Mouse (Mus musculus) limb, embryonic 12.5 days (tissue): ENCODE measurements around the gene Smad3. TPM values are rescaled to one million over a fixed set of nuclear protein-coding genes. Genes with fewer than 3 reads are reported as not detected.

ENCODE experiments used
- ATAC-seq: fragments of 200-750 bp; cut with Nextera tagmentation; 2 replicates; pipeline ENCODE4 v1.8.0; 2017; ENCODE audit warnings: low read depth, moderate TSS enrichment; ENCODE audit not compliant: insufficient number of reproducible peaks, insufficient read depth, low FRiP score, low TSS enrichment
- H3K27ac ChIP-seq: fragments of 300-500 bp; sonication (generic); 2 replicates; pipeline ENCODE4 v1.5.1; 2016; ENCODE audit warnings: mild to moderate bottlenecking, moderate library complexity
- H3K27me3 ChIP-seq: fragments of 300-500 bp; sonication (generic); 2 replicates; pipeline ENCODE4 v1.6.1; 2016; ENCODE audit warnings: mild to moderate bottlenecking, moderate library complexity
- H3K36me3 ChIP-seq: fragments of 300-500 bp; sonication (generic); 2 replicates; pipeline ENCODE4 v1.6.1; 2016; ENCODE audit warnings: mild to moderate bottlenecking, moderate library complexity
- H3K4me1 ChIP-seq: fragments of 300-500 bp; sonication (generic); replicated peaks from 2 replicates; pipeline ENCODE4 v1.6.1; 2016
- H3K4me2 ChIP-seq: fragments of 300-500 bp; sonication (generic); 2 replicates; pipeline ENCODE4 v1.6.1; 2016; ENCODE audit warnings: mild to moderate bottlenecking, moderate library complexity
- H3K4me3 ChIP-seq: fragments of 300-500 bp; sonication (generic); replicated peaks from 2 replicates; pipeline ENCODE4 v1.5.1; 2016; ENCODE audit warnings: mild to moderate bottlenecking
- H3K9ac ChIP-seq: fragments of 300-500 bp; sonication (generic); replicated peaks from 2 replicates; pipeline ENCODE4 v1.6.1; 2016; ENCODE audit warnings: mild to moderate bottlenecking, moderate library complexity
- H3K9me3 ChIP-seq: fragments of 300-500 bp; sonication (generic); 2 replicates; pipeline ENCODE4 v1.6.1; 2016; ENCODE audit warnings: mild to moderate bottlenecking, moderate library complexity
- WGBS: fragments of 180-500 bp; shearing (Covaris S2); methylation state at CpG from one replicate; pipeline ENCODE4 v1.1.7; 2016; 5-methylcytosine and 5-hydroxymethylcytosine counted together
- polyA plus RNA-seq: library from polyadenylated mRNA; unstranded; fragments of >200 nt; fragmentation: Nextera tagmentation; extraction: Ambion mirVana; gene quantifications from 2 replicates; pipeline ENCODE4 v1.2.1, GENCODE M21; 2016

The Smad3 gene
- polyA plus RNA-seq, 1 experiment from 2014 or later, result 39.9 TPM

GRCm38 (mm10) chr9:63734261-63734660 lies 23.5 kb downstream of the Smad3 start:
- Histone ChIP-seq H3K27me3 (no peaks in the 10 kb centered on the region), H3K36me3 (peaks cover 3% of the 10 kb centered on the region), H3K9ac (no peak overlapping the region), H3K27ac (no peak overlapping the region), H3K4me2 (no peak overlapping the region), H3K4me1 (peaks cover 71% of the 10 kb centered on the region), H3K9me3 (no peaks in the 10 kb centered on the region), H3K4me3 (no peak overlapping the region)
- ATAC-seq, result no peak
- 84% methylated on average over 8 of the region's 8 CpGs for WGBS

DNA sequence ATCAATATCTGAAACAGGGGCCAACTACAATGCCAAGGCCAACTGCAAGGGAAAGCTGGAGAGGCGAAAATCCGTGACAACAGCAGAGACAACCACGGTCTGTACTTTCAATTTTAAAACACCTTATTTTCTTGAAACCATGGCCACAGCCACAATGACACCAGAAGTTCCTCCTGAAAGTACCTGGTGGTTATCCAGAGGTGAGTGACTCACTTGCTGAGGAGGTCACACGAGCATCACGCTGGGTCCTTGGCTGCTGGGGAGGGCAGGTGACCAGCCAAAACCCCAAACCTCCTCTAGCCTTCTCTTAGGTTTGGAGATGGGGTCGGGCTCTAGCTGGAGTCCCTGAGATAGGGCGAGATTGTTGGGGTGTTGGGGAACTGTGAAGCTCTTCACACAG lies 25.1 kb downstream of the Smad3 start:
- Histone ChIP-seq H3K27ac (no peak overlapping the region), H3K4me3 (no peak overlapping the region), H3K4me1 (peaks cover 69% of the 10 kb centered on the region), H3K27me3 (no peaks in the 10 kb centered on the region), H3K36me3 (peaks cover 7% of the 10 kb centered on the region; the same call in 1 of the 2 replicates), H3K9ac (no peak overlapping the region), H3K4me2 (no peak overlapping the region), H3K9me3 (no peaks in the 10 kb centered on the region)
- ATAC-seq, result no peak
- 91% methylated on average over 7 of the region's 7 CpGs for WGBS

DNA sequence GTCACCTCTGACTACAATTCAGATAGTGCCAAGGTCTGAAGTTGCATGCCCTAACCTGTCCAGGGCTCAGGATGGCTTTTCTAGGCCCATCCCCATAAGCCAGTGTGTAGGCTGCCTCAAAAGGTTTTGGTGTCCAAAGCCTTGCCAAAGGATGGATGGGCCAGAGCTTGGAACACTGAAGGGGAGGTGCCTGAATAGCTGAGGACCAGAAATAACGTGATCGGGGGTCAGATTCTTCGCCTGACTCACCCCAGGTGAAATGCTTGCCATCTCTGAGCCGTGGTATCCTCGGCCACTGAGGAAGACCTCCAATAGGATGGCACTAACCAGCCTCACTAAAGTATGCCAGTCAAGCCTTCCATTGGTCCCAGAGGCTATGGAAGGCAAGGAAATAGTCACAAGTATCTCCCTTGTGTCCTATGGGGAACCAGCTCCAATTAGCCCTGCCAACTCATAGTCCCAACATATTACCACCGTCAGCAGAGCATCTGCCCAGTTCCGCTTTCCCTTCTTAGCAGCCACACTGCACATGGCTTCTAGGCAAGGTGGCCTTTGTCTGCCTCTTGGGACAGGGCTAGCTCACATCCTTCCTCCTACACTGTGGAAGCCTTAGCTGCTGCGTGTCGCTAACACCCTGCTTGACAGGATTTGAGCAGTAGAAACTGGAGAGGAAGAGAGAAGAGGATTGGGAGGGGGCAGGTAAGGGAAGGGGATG lies 26.5 kb downstream of the Smad3 start:
- H3K27me3 ChIP-seq, result no peaks in the 10 kb centered on the region
- WGBS, result 77% methylated on average over 9 of the region's 9 CpGs
- no peak overlapping the region for H3K27ac ChIP-seq
- no peak overlapping the region for H3K4me2 ChIP-seq
- H3K9ac ChIP-seq, result no peak overlapping the region
- H3K4me1 ChIP-seq, result peaks cover 69% of the 10 kb centered on the region
- H3K36me3 ChIP-seq, result peaks cover 12% of the 10 kb centered on the region; the same call in 1 of the 2 replicates
- H3K9me3 ChIP-seq, result no peaks in the 10 kb centered on the region
- ATAC-seq, result no peak
- H3K4me3 ChIP-seq, result no peak overlapping the region

DNA sequence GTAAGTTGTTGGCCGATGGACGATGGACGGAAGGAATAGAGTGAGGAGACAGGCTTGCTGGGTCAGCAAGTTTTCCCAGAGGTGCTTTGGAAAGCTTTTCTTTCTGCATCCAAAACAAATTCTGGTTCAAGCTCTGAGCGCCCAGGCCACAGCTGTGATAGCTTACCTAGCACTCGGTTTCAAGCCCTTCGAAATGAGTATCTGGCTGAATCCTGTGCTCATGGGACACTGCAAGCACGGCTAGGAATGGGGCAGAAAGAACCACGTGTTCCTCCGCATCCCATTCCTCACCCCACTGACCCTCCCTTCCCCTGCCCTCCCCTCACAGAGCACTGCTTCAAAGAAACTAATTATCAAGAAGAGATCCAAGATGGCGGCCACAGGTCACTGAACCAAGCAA lies 28.8 kb downstream of the Smad3 start:
- Histone ChIP-seq H3K4me1 (peaks cover 55% of the 10 kb centered on the region), H3K27ac (no peak overlapping the region)

DNA sequence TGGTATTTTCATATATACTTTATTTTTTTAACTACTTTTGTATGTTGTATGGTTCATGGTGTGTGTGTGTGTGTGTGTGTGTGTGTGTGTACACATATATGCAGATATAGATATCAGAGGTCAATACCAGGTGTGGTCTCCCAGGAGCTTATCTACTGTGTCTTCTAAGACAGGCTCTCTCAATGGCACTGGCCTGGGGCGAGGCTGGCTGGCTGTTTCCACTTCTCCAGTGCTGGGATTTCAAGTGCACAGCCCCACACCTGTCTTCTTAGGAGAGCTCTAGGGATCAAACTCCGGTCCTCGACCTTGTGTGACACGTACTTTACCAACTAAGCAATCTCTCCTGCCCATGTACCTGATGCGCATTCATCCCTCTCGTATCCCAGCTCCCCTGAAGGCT lies 30.7 kb downstream of the Smad3 start:
- Histone ChIP-seq H3K4me1 (peaks cover 47% of the 10 kb centered on the region), H3K27me3 (no peaks in the 10 kb centered on the region), H3K9me3 (no peaks in the 10 kb centered on the region), H3K4me2 (no peak overlapping the region), H3K36me3 (peaks cover 16% of the 10 kb centered on the region; the same call in 1 of the 2 replicates), H3K4me3 (no peak overlapping the region), H3K27ac (no peak overlapping the region), H3K9ac (no peak overlapping the region)
- ATAC-seq, result no peak
- 85% methylated on average over 6 of the region's 6 CpGs for WGBS

More for the DNA sequence above, 28.8 kb downstream of the Smad3 start:
- 83% methylated on average over 10 of the region's 10 CpGs for WGBS
- H3K27me3 ChIP-seq, result no peaks in the 10 kb centered on the region
- no peak overlapping the region for H3K4me2 ChIP-seq
- peaks cover 16% of the 10 kb centered on the region; the same call in 1 of the 2 replicates for H3K36me3 ChIP-seq
- no peak overlapping the region for H3K4me3 ChIP-seq
- H3K9me3 ChIP-seq, result no peaks in the 10 kb centered on the region
- no peak for ATAC-seq
- no peak overlapping the region for H3K9ac ChIP-seq

DNA sequence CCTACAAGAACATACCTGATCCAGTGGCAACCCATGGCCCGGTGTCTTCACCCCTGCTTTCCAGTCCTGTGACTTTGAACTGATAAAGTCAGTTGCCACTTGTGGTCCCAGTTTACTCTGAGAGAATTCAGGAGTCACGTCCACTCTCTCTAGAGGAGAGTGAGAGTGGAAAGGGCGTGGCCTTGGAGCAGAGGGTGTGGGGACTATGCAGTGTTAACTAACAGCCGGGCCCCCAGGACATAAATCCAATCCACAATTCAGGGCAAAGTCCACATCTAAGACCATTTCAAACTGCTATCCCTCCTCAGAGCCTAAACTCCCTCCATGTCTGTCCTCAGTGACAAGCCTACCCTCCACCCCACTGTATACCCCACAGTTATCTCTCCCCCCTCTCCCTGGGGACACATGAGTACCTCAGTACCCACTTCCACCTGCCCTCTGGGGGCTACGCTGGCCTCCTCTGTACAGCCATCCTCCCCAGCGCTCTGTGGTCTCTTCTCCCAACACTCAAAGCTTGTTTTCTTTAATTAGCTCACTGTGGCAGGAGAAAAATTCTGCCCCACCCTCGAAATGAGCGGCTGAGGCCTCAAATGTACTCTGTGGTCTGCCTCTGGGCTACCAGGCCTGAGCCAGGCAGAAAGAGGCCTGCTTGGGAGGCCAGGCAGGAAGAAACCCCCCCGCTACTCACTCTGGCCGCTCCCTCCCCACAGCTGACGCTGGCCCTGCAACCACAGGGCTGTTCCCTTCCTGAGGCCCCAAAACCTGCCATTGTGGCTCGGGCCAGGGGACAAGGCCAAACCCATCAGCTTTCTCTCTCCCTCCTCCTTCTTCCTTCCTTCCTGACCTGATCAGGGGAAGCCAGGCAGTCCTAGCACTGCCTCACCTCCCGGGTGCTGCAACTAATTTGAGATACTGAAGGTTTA lies 31.4 kb downstream of the Smad3 start:
- peak; percentile 50; the same call in 1 of the 2 replicates for ATAC-seq
- Histone ChIP-seq H3K36me3 (peaks cover 16% of the 10 kb centered on the region; the same call in 1 of the 2 replicates), H3K4me2 (no peak overlapping the region), H3K27ac (peak overlapping the region; percentile 66), H3K4me3 (no peak overlapping the region), H3K9ac (no peak overlapping the region), H3K4me1 (peaks cover 46% of the 10 kb centered on the region), H3K27me3 (no peaks in the 10 kb centered on the region), H3K9me3 (no peaks in the 10 kb centered on the region)
- 52% methylated on average over 13 of the region's 13 CpGs for WGBS

- Histone ChIP-seq H3K27ac (no peak overlapping the region), H3K4me2 (no peak overlapping the region), H3K4me1 (peaks cover 41% of the 10 kb centered on the region), H3K27me3 (no peaks in the 10 kb centered on the region), H3K9me3 (no peaks in the 10 kb centered on the region), H3K36me3 (peaks cover 18% of the 10 kb centered on the region; the same call in 1 of the 2 replicates), H3K9ac (no peak overlapping the region), H3K4me3 (no peak overlapping the region)
- 74% methylated on average over 5 of the region's 5 CpGs for WGBS
- no peak for ATAC-seq
Measured at GRCm38 (mm10) chr9:63724750-63725149, 33.0 kb downstream of the Smad3 start.

DNA sequence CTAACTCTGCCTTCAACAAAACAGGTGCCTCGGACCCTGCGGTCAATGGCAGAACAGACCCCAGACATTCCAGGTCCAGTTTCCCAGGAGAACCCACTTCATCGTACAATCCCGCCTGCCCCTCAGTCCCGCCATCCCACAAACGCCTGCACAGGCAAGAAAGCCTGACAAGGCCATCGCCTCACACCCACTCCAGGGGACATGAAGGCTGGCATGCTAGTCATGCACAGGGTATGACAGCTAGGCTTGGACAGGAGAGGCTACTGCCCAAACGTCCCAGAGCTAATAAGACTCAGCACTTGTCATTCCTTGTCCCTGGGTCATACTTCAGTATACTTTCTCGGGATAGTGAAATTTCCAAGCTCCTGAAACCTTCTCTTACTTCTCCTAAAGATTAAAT lies 34.9 kb downstream of the Smad3 start:
- no peak for ATAC-seq
- H3K9me3 ChIP-seq, result no peaks in the 10 kb centered on the region
- H3K9ac ChIP-seq, result no peak overlapping the region
- peaks cover 29% of the 10 kb centered on the region for H3K4me1 ChIP-seq
- no peaks in the 10 kb centered on the region for H3K27me3 ChIP-seq
- H3K4me3 ChIP-seq, result no peak overlapping the region
- peaks cover 12% of the 10 kb centered on the region; the same call in 1 of the 2 replicates for H3K36me3 ChIP-seq
- H3K4me2 ChIP-seq, result no peak overlapping the region
- no peak overlapping the region for H3K27ac ChIP-seq
- WGBS, result 90% methylated on average over 9 of the region's 9 CpGs

DNA sequence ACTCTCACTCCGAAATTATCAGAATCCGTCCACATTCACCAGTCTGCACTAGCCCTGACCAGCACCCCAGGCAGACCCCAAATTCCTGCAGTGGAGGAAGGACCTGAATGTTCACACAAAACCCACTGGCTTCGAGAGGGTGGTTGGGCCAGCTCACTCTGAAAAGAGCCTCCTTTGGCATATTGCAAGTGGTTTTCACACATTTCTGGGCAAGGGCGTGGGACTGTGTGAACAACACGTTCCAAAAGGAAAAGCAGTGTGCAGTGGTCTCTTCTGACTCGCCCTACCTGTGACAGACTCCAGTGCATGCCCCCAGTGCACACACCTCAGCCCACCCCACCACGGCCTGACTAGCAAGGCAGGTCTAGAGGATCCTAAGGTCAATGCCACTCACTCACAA lies 35.4 kb downstream of the Smad3 start:
- H3K27ac ChIP-seq, result no peak overlapping the region
- ATAC-seq, result no peak
- no peaks in the 10 kb centered on the region for H3K27me3 ChIP-seq
- no peaks in the 10 kb centered on the region for H3K9me3 ChIP-seq
- H3K4me2 ChIP-seq, result no peak overlapping the region
- no peak overlapping the region for H3K4me3 ChIP-seq
- peaks cover 26% of the 10 kb centered on the region for H3K4me1 ChIP-seq
- peaks cover 10% of the 10 kb centered on the region; the same call in 1 of the 2 replicates for H3K36me3 ChIP-seq
- no peak overlapping the region for H3K9ac ChIP-seq
- WGBS, result 90% methylated on average over 7 of the region's 7 CpGs

DNA sequence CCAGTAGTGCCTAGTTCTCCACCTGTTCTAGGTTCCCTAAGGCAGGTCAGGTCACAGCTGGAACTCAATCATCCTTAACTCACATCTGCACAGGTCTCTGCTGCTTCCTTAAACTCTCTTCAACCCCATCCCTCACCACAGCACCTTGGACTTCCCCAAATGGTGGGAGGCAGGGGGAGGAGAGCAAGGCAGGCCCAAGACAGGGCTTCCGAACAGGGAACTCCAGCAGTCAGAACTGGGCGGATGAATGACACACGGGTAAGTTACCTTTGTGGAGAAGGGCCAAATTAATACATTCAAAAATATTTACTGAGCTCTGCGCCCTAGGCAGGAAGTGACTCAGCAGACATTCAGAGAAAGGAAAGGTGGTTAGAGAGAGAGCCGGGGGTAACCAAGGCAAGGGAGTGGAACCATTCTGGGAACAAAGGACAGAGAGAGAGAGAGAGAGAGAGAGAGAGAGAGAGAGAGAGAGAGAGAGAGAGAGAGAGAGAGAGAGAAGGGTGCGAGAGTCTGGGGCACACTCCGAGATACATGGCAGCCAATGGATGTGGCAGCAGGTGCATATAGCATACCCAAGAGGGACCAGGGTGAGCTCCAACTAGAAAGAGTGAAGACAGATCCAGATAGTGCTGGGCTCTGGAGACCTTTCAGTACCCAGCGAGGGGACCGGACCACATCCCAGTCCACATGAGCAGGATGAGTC lies 36.1 kb downstream of the Smad3 start:
- no peak overlapping the region for H3K27ac ChIP-seq
- no peak overlapping the region for H3K9ac ChIP-seq
- no peak overlapping the region for H3K4me3 ChIP-seq
- ATAC-seq, result no peak
- H3K27me3 ChIP-seq, result no peaks in the 10 kb centered on the region
- WGBS, result 84% methylated on average over 9 of the region's 9 CpGs
- no peak overlapping the region for H3K4me2 ChIP-seq
- no peaks in the 10 kb centered on the region for H3K9me3 ChIP-seq
- peaks cover 26% of the 10 kb centered on the region for H3K4me1 ChIP-seq
- peaks cover 7% of the 10 kb centered on the region; the same call in 1 of the 2 replicates for H3K36me3 ChIP-seq

DNA sequence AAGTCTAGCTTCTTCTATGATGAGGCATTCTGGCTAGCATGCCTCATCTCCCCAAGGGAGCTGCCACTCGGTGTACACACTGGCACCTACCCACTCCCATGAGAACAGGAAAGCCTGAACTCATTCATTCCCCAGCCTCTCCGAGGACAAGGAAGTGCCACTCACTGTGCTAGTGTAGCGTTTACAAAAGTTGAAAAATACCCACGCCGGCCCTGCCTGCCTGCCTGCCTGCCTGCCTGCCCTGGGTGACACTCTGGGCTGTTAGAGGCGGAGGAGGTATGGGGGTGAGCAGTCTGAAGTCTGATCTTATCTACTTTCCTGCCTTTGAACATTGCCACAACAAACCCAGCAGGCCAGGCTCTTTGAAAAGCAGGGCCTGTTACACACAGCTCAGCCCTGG lies 37.1 kb downstream of the Smad3 start:
- Histone ChIP-seq H3K9me3 (no peaks in the 10 kb centered on the region), H3K27me3 (no peaks in the 10 kb centered on the region), H3K36me3 (peaks cover 6% of the 10 kb centered on the region; the same call in 1 of the 2 replicates), H3K4me3 (no peak overlapping the region), H3K4me1 (peaks cover 26% of the 10 kb centered on the region), H3K27ac (no peak overlapping the region), H3K9ac (no peak overlapping the region), H3K4me2 (no peak overlapping the region)
- ATAC-seq, result no peak
- 44% methylated on average over 6 of the region's 6 CpGs for WGBS
